Mouse (Mus musculus) adrenal gland, postnatal 10 days (tissue): ENCODE measurements around the gene Zfp260. TPM values are rescaled to one million over a fixed set of nuclear protein-coding genes. Genes with fewer than 3 reads are reported as not detected.

Source experiments
- DNase-seq: peaks from one replicate; pipeline ENCODE4 v3.0.0; 2021; ENCODE audit warnings: mixed read lengths
- microRNA-seq: library from miRNA; unstranded; fragments of <30 nt; microRNA quantifications from one replicate; pipeline ENCODE4 v1.2.0, GENCODE M21; 2021
- total RNA-seq, 2 experiments: library from RNA; stranded (reverse); gene quantifications; 2 replicates each; pipeline ENCODE4 v1.2.3; 2021

The Zfp260 gene
- total RNA-seq, 2 experiments from 2014 or later: 42.0 to 44.7 TPM

DNA sequence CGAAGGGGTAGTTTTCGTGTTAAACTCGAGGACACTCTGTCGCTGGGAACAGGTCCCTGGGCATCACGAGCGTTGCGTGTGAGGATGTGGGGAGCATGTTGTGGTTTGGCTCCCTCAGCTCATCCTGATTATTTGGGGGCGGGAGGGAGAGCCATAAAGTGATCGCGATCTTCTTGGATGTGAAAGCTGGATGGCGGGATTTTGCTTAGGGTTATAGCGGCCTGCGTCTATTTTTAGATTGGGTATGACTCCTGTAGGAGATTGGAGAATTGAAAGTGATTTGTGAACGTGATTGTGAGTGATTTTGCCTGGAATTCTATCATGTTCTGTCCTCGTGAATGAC is 27.6 kb downstream of the Zfp260 start:
- no peak for DNase-seq

DNA sequence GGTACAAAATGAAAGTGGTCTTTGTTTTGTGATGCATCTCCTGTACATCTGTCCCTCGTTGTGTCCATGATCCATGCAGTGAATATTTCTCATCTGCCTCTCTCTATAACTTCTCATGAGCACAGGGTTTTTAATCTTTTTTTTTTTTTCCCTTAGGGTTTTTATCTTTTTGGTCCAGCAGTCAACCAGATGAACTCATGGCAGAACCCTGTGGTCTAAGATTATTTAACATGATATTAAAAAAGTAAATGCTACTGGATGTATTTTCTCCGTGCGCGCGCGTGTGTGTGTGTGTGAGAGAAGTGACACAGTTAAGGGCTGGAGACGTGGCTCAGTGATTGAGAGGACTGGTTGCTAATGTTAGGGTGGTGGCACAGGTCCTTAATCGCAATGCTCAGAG is 35.3 kb downstream of the Zfp260 start:
- DNase-seq: no peak

DNA sequence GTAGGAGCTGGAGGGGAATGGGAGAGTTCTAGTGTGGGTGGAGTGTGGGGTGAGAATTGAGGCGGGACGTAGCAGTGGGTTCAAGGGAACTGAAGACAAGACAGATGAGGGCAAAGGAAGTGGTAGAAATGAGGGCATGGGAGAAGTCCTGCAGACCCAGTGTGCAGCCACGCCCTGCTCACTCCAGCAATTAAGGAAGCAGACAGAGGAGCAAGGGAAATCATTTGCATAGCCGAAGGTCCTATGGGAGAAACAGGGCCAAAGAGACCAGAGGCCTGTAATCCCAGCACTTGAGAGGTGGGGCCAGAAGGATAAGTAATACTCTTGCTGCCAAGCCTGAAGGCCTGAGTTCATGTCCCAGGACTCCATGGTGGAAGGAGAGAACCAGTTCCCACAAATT is 37.8 kb downstream of the Zfp260 start:
- no peak for DNase-seq

DNA sequence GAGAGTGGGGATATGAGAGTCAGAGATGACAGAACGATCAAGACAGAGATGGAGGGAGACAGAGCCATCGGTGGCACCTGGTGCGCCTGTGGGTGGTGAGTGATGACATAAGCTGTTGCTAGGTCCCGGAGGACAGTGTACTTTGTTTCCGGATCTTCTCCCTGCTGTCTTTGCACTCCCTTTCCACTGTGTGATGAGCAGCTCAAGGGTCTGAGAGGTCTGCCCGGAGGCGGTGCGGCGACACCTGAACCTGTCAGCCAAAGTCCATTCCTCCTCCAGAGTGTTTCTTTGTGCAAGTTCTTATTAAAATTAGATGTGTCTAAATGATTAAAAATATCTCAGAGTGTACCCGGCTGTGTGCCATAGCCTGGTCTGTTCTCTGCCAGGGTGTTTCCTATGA is 42.2 kb downstream of the Zfp260 start:
- no peak for DNase-seq

GRCm38 (mm10) chr7:30143170-30143554 is 48.6 kb downstream of the Zfp260 start:
- DNase-seq: no peak

DNA sequence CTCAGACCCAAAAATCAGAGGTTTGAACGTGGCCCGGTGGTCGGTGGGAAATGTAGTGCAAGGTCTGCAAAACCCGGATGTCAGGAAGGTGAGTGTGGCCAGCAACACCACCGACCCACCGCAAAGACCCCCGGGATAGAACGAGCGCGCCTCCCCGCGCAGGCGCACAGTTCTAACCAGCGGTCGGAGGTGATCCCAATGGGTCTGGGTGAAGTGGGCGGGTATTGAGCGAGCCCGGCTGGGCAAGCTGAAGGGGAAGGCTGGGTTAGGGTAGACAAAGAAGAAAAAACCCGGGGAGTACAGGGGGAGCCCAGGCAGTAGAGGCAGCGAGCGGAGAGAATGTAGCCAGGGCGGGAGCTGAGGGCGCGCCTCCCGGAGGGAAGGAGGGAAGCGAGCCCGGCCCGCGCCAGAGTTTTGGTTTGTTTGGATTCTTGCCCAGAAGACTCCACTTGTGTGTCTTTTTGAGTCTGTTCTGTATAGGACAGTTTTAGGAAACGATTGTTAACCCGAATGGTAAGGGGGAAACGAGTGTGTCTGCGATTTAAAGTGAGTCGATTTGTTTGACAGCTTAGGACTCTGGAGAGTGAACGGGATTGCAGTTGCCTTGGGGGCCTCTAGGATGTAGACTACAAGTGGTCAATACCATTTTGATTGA is 49.1 kb downstream of the Zfp260 start:
- DNase-seq: peak; percentile 79

DNA sequence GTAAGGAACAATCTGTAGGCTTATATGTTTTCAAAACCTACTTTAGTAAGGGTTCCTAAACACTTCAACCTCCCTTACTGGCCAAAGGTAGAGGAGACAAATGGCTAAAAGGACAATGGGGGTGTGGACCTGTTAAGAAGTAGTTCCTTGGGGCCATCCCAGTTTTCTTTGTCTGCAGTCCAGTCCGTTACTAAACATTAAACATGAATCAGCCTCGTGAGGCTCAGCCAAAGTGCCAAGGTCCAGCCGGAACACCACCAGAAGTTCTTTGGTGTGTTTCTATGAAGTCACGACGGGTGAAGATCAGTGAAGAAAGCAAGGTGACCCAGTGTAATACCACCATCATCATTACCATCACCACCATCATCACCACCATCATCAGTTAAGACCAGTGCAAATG is 52.4 kb downstream of the Zfp260 start:
- DNase-seq: no peak

DNA sequence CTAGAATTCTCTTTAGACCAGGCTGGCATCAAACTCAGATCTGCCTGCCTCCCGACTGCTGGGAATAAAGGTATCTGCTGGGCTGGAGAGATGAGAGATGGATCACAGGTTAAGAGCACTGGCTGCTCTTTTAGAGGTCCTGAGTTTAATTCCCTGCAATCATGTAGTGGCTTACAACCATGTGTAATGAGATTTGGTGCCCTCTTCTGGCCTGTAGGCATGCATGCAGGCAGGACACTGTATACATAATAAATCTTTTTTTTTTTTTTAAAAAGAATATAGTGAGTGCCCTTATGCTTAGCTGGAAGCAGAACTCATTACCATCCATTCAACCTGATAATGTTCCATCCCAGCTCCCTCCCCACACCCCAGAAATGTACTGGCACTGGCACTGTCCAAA is 59.5 kb downstream of the Zfp260 start:
- DNase-seq: no peak

- no peak for DNase-seq
Measured at GRCm38 (mm10) chr7:30155507-30155906, 60.9 kb downstream of the Zfp260 start.

Small RNA genes within 50 kb of the gene (microRNA-seq; reads per million reads assigned to microRNA genes)
- gene Gm23368: not detected

Other genes starting within 250 kb of the Zfp260 start
- 1 to 10 TPM in 1 of 2 experiments, under 1 TPM in 1; 0.87 to 1.2 TPM for gene Zfp940, start 241.1 kb upstream of the Zfp260 start, total RNA-seq
- 1 to 10 TPM; 3.6 to 4.3 TPM for gene Zfp420, start 234.8 kb upstream of the Zfp260 start, total RNA-seq
- 10 to 100 TPM; 10.6 to 13.0 TPM for gene Zfp27, start 188.2 kb upstream of the Zfp260 start, total RNA-seq
- gene Zfp383, start 186.6 kb upstream of the Zfp260 start, total RNA-seq: 1 to 10 TPM; 6.6 to 8.1 TPM
- gene Zfp74, start 140.7 kb upstream of the Zfp260 start, total RNA-seq: 10 to 100 TPM in 1 of 2 experiments, 1 to 10 TPM in 1; 7.3 to 11.4 TPM
- gene Zfp568, start 110.8 kb upstream of the Zfp260 start, total RNA-seq: 10 to 100 TPM; 17.0 to 19.8 TPM
- 1 to 10 TPM; 2.3 to 2.8 TPM for gene Zfp14, start 43.4 kb upstream of the Zfp260 start, total RNA-seq
- 1 to 10 TPM; 1.4 to 2.2 TPM for gene Zfp82, start 21.9 kb upstream of the Zfp260 start, total RNA-seq
- under 1 TPM; 0.63 to 0.73 TPM for gene Gm26920, start 4.4 kb upstream of the Zfp260 start, total RNA-seq
- gene Zfp566, start 4.2 kb upstream of the Zfp260 start, total RNA-seq: 1 to 10 TPM; 1.8 to 2.2 TPM
- gene Zfp382, start 27.2 kb downstream of the Zfp260 start, total RNA-seq: 1 to 10 TPM; 4.1 to 6.5 TPM
- gene Zfp146, start 75.0 kb downstream of the Zfp260 start, total RNA-seq: 10 to 100 TPM; 57.4 to 65.2 TPM
- 1,000 to 10,000 TPM; 1,474 to 1,616 TPM for gene Cox7a1, start 89.4 kb downstream of the Zfp260 start, total RNA-seq
- 100 to 1,000 TPM; 444 to 475 TPM for gene Capns1, start 104.0 kb downstream of the Zfp260 start, total RNA-seq
- gene Polr2i, start 137.2 kb downstream of the Zfp260 start, total RNA-seq: 100 to 1,000 TPM; 103 to 108 TPM
- 10 to 100 TPM; 73.6 to 81.0 TPM for gene Tbcb, start 137.5 kb downstream of the Zfp260 start, total RNA-seq
- not detected for gene Ovol3, start 140.9 kb downstream of the Zfp260 start, total RNA-seq
- under 1 TPM; 0.61 to 0.63 TPM for gene Thap8, start 185.3 kb downstream of the Zfp260 start, total RNA-seq
- 10 to 100 TPM; 12.1 to 14.3 TPM for gene Wdr62, start 185.6 kb downstream of the Zfp260 start, total RNA-seq
- 10 to 100 TPM; 31.6 to 36.5 TPM for gene Clip3, start 197.0 kb downstream of the Zfp260 start, total RNA-seq
- 10 to 100 TPM; 46.8 to 49.0 TPM for gene Alkbh6, start 213.9 kb downstream of the Zfp260 start, total RNA-seq
- gene Syne4, start 220.0 kb downstream of the Zfp260 start, total RNA-seq: 10 to 100 TPM; 17.6 to 22.3 TPM
- 1 to 10 TPM; 2.8 TPM for gene E130208F15Rik, start 227.0 kb downstream of the Zfp260 start, total RNA-seq
- gene Sdhaf1, start 229.1 kb downstream of the Zfp260 start, total RNA-seq: 10 to 100 TPM; 17.9 to 19.7 TPM